Mouse (Mus musculus): Measurements from ENCODE around the gene Zfp541. TPM values are rescaled to one million over a fixed set of nuclear protein-coding genes. Genes with fewer than 3 reads are reported as not detected.

Zfp541 gene
- polyA plus RNA-seq, 1 experiment from 2014 or later: 0.06 TPM

GRCm38 (mm10) chr7:16046481-16047337 lies 14.9 kb upstream of the Zfp541 start:
- ATAC-seq (ENCODE audit: low FRiP score, low read depth): peak; percentile 20; the same call in 1 of the 2 replicates
- Histone ChIP-seq H3K9me3 (no peaks in the 10 kb centered on the region), H3K4me2 (peak overlapping the region; percentile 83), H3K36me3 (no peaks in the 10 kb centered on the region), H3K27me3 (no peaks in the 10 kb centered on the region), H3K9ac (peak overlapping the region; percentile 98), H3K4me1 (replicated peaks) (peaks cover 62% of the 10 kb centered on the region), H3K27ac (replicated peaks) (peak overlapping the region; percentile 99), H3K4me3 (peak overlapping the region; percentile 84)
- WGBS: under 1% methylated on average over 40 of the region's 46 CpGs

- Histone ChIP-seq H3K4me2 (peak within 1 kb of the TSS; percentile 83), H3K4me3 (peak within 1 kb of the TSS; percentile 84), H3K9me3 (no peaks in the 10 kb centered on the region), H3K9ac (peak within 1 kb of the TSS; percentile 98), H3K27me3 (no peaks in the 10 kb centered on the region), H3K27ac (replicated peaks) (peak within 1 kb of the TSS; percentile 99), H3K4me1 (replicated peaks) (peaks cover 65% of the 10 kb centered on the region), H3K36me3 (no peaks in the 10 kb centered on the region)
- under 1% methylated on average over 46 of the region's 69 CpGs for WGBS
- peak; percentile 78 for ATAC-seq (ENCODE audit: low FRiP score, low read depth)
Observed at GRCm38 (mm10) chr7:16047338-16048146, 14.1 kb upstream of the Zfp541 start, which contains the start of gene Bicra. Gene Bicra (minus strand): TSS chr7:16047921.

GRCm38 (mm10) chr7:16048164-16048564 lies 13.4 kb upstream of the Zfp541 start:
- Histone ChIP-seq H3K4me2 (peak overlapping the region; percentile 83), H3K4me1 (replicated peaks) (peaks cover 60% of the 10 kb centered on the region), H3K9ac (peak overlapping the region; percentile 98), H3K36me3 (no peaks in the 10 kb centered on the region), H3K9me3 (no peaks in the 10 kb centered on the region), H3K27me3 (no peaks in the 10 kb centered on the region), H3K27ac (replicated peaks) (peak overlapping the region; percentile 99), H3K4me3 (peak overlapping the region; percentile 84)
- under 1% methylated on average over 20 of the region's 20 CpGs for WGBS
- ATAC-seq (ENCODE audit: low FRiP score, low read depth): peak; percentile 89

- no peak for ATAC-seq (ENCODE audit: low FRiP score, low read depth)
- 8% methylated on average over 36 of the region's 36 CpGs for WGBS
- H3K27ac ChIP-seq (replicated peaks): peak overlapping the region; percentile 99
- H3K27me3 ChIP-seq: no peaks in the 10 kb centered on the region
- peak overlapping the region; percentile 82 for H3K9ac ChIP-seq
- H3K4me2 ChIP-seq: peak overlapping the region; percentile 83
- peaks cover 56% of the 10 kb centered on the region for H3K4me1 ChIP-seq (replicated peaks)
- no peaks in the 10 kb centered on the region for H3K9me3 ChIP-seq
- peak overlapping the region; percentile 84 for H3K4me3 ChIP-seq
- no peaks in the 10 kb centered on the region for H3K36me3 ChIP-seq
Observed at GRCm38 (mm10) chr7:16048675-16049575, 12.7 kb upstream of the Zfp541 start.

GRCm38 (mm10) chr7:16049576-16049915 lies 12.1 kb upstream of the Zfp541 start:
- Histone ChIP-seq H3K36me3 (no peaks in the 10 kb centered on the region), H3K4me2 (peak overlapping the region; percentile 83), H3K4me1 (replicated peaks) (peaks cover 50% of the 10 kb centered on the region), H3K4me3 (peak overlapping the region; percentile 84), H3K27me3 (no peaks in the 10 kb centered on the region), H3K9me3 (no peaks in the 10 kb centered on the region), H3K27ac (replicated peaks) (peak overlapping the region; percentile 99; the same call in 1 of the 2 replicates), H3K9ac (peak overlapping the region; percentile 82; the same call in 1 of the 2 replicates)
- 80% methylated on average over 7 of the region's 7 CpGs for WGBS
- ATAC-seq (ENCODE audit: low FRiP score, low read depth): no peak

- ATAC-seq (ENCODE audit: low FRiP score, low read depth): no peak
- Histone ChIP-seq H3K4me2 (no peak overlapping the region), H3K4me1 (replicated peaks) (peaks cover 39% of the 10 kb centered on the region), H3K9ac (no peak overlapping the region), H3K27me3 (no peaks in the 10 kb centered on the region), H3K27ac (replicated peaks) (no peak overlapping the region), H3K36me3 (no peaks in the 10 kb centered on the region), H3K9me3 (no peaks in the 10 kb centered on the region), H3K4me3 (no peak overlapping the region)
- WGBS: 98% methylated on average over 3 of the region's 3 CpGs
Observed at GRCm38 (mm10) chr7:16050600-16050999, 11.0 kb upstream of the Zfp541 start.

GRCm38 (mm10) chr7:16051883-16052595 lies 9.6 kb upstream of the Zfp541 start:
- Histone ChIP-seq H3K4me2 (peak overlapping the region; percentile 59), H3K36me3 (no peaks in the 10 kb centered on the region), H3K4me3 (peak overlapping the region; percentile 44), H3K9me3 (no peaks in the 10 kb centered on the region), H3K4me1 (replicated peaks) (peaks cover 31% of the 10 kb centered on the region), H3K27me3 (no peaks in the 10 kb centered on the region), H3K27ac (replicated peaks) (peak overlapping the region; percentile 75), H3K9ac (peak overlapping the region; percentile 37)
- 7% methylated on average over 19 of the region's 19 CpGs for WGBS
- no peak for ATAC-seq (ENCODE audit: low FRiP score, low read depth)

GRCm38 (mm10) chr7:16052684-16053083 lies 8.9 kb upstream of the Zfp541 start:
- WGBS: under 1% methylated on average over 24 of the region's 24 CpGs
- Histone ChIP-seq H3K27ac (replicated peaks) (peak overlapping the region; percentile 75), H3K4me2 (peak overlapping the region; percentile 59), H3K9me3 (no peaks in the 10 kb centered on the region), H3K27me3 (no peaks in the 10 kb centered on the region), H3K4me3 (peak overlapping the region; percentile 44), H3K4me1 (replicated peaks) (peaks cover 31% of the 10 kb centered on the region), H3K9ac (peak overlapping the region; percentile 37), H3K36me3 (no peaks in the 10 kb centered on the region)
- peak; percentile 90 for ATAC-seq (ENCODE audit: low FRiP score, low read depth)

- Histone ChIP-seq H3K27ac (replicated peaks) (peak overlapping the region; percentile 49), H3K4me1 (replicated peaks) (peaks cover 31% of the 10 kb centered on the region), H3K9me3 (no peaks in the 10 kb centered on the region), H3K36me3 (no peaks in the 10 kb centered on the region), H3K9ac (no peak overlapping the region), H3K4me2 (peak overlapping the region; percentile 59), H3K4me3 (peak overlapping the region; percentile 44), H3K27me3 (no peaks in the 10 kb centered on the region)
- no peak for ATAC-seq (ENCODE audit: low FRiP score, low read depth)
- WGBS: 15% methylated on average over 6 of the region's 6 CpGs
Observed at GRCm38 (mm10) chr7:16053105-16053504, 8.5 kb upstream of the Zfp541 start.

GRCm38 (mm10) chr7:16054966-16055365 lies 6.6 kb upstream of the Zfp541 start:
- no peak for ATAC-seq (ENCODE audit: low FRiP score, low read depth)
- Histone ChIP-seq H3K27me3 (peaks cover 3% of the 10 kb centered on the region), H3K27ac (replicated peaks) (no peak overlapping the region), H3K36me3 (no peaks in the 10 kb centered on the region), H3K4me2 (no peak overlapping the region), H3K9ac (no peak overlapping the region), H3K9me3 (no peaks in the 10 kb centered on the region), H3K4me3 (no peak overlapping the region), H3K4me1 (replicated peaks) (peaks cover 20% of the 10 kb centered on the region)
- WGBS: 69% methylated on average over 4 of the region's 4 CpGs

GRCm38 (mm10) chr7:16055665-16056064 lies 5.9 kb upstream of the Zfp541 start:
- no peak for ATAC-seq (ENCODE audit: low FRiP score, low read depth)
- 84% methylated on average over 6 of the region's 6 CpGs for WGBS
- H3K36me3 ChIP-seq: no peaks in the 10 kb centered on the region
- no peak overlapping the region for H3K27ac ChIP-seq (replicated peaks)
- no peaks in the 10 kb centered on the region for H3K9me3 ChIP-seq
- peaks cover 14% of the 10 kb centered on the region for H3K4me1 ChIP-seq (replicated peaks)
- H3K27me3 ChIP-seq: peaks cover 6% of the 10 kb centered on the region
- no peak overlapping the region for H3K9ac ChIP-seq
- no peak overlapping the region for H3K4me2 ChIP-seq
- no peak overlapping the region for H3K4me3 ChIP-seq

Data from hindbrain, embryonic 15.5 days (tissue).